Mouse (Mus musculus): ENCODE results near the gene Homer2.

Gene Homer2

GRCm38 (mm10) chr7:81587238-81587637 lies 120.1 kb downstream of the Homer2 start:
- DNase-seq (ENCODE audit: low read depth, low spot score): no peak

DNA sequence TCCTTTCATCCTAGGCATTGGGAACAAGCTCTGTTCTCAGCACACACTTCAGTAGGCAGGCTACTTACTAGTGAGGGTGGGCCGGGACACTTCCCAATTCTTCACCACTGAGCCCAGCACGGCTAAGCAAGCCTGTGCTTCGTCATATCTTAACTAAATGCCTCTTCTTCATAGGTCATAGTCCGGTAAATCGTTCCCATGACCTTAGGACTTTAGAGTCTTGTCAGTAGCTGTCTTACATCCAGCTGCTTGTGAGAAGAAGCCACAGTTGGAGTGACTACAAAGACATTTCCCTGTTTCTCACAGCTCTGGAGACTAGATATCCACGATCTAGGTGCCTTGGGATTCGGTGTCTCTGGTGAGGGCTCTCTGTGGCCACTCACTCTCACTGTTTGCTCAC lies 122.0 kb downstream of the Homer2 start:
- DNase-seq (ENCODE audit: low read depth, low spot score): no peak

DNA sequence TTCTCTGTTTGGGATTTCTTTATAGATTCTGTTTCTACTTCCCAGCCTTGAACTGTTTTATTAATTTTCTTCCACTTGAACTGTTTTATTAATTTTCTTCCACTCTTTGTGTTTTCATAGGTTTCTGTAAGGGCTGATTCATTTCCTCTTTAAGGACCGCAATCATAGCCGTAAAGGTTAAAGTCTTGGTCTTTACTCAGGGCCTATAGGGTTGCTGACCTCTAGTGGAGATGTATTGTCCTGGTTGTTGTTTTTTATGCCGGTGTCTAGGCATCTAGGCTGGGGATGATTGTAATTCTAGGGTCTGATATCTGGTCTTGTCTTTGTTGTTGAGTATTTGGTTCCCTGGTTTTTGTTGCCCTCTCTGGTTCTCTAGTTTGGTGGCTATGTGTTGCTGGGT lies 123.8 kb downstream of the Homer2 start:
- DNase-seq (ENCODE audit: low read depth, low spot score): no peak

GRCm38 (mm10) chr7:81579312-81579711 lies 128.0 kb downstream of the Homer2 start:
- no peak for DNase-seq (ENCODE audit: low read depth, low spot score)

GRCm38 (mm10) chr7:81578413-81578812 lies 128.9 kb downstream of the Homer2 start:
- DNase-seq (ENCODE audit: low read depth, low spot score): no peak

GRCm38 (mm10) chr7:81577872-81578271 lies 129.5 kb downstream of the Homer2 start:
- DNase-seq (ENCODE audit: low read depth, low spot score): no peak

GRCm38 (mm10) chr7:81575606-81576005 lies 131.7 kb downstream of the Homer2 start:
- DNase-seq (ENCODE audit: low read depth, low spot score): no peak

DNA sequence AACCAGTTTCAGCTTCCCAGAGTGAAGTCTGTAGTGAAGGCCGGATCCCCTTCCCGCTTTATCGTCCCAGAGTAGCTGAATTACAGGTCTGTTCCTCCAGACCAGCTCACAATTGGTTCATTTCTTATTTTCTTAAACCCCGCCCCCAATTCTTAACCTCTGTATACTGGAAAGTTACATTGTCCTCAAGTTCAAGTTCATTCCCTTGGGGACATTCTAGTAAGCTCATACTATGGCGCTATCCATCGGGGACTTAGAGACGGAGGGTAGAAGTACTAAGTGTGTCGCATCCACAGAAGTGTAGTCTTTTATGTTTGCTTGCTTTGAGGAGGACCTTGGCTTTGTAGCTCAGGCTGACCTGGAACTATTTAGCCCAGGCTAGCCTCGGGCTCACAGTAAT lies 133.5 kb downstream of the Homer2 start:
- DNase-seq (ENCODE audit: low read depth, low spot score): no peak

DNA sequence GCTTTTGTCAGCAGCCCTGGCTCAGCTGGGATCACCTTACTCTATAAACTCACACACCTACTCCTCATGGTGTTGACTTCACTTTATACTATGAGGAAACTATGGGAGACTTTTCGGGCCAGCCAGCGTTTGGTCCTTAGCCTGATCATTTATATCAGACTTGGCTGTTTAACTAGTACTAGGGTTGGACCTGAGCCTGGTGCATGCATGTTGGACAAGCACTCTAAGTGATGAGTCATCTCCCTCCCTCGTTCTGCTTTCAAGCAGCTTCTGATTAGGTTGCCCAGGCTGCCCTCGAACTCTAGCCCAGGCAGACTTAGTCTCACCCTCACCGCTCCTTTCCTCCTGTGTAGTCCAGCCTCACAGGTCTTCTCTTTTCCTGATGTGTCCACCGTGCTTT lies 133.9 kb downstream of the Homer2 start:
- DNase-seq (ENCODE audit: low read depth, low spot score): no peak

DNA sequence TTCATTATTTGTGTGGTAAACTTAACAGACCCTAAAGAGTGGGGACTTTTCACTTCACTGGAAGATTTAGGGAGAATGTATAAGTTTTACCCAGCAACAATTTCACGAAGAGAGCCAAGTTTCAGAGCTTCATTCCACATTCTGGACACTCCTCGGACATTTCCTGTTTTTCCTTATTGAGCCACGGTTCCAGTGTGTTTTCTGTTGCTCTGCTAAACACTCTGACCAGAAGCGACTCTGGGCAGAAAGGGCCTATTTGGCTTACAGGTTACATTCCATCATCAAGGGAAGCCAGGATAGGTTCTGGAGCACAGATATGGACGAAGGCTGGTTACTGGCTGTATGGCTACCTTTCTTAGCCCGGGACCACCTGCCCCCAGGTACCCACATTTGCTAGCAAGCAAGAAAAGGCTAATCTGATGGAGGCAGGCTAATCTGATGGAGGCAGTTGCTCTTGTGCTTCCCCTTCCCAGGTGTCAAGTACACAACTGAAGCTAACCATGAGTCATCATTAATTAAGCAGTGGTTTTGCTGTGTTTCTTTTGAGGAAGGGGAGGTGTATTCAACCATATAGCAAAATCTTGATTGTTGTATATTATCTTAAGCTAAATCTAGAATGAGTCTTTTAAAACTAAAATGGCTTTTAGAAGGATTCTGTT lies 134.6 kb downstream of the Homer2 start:
- no peak for DNase-seq (ENCODE audit: low read depth, low spot score)

DNA sequence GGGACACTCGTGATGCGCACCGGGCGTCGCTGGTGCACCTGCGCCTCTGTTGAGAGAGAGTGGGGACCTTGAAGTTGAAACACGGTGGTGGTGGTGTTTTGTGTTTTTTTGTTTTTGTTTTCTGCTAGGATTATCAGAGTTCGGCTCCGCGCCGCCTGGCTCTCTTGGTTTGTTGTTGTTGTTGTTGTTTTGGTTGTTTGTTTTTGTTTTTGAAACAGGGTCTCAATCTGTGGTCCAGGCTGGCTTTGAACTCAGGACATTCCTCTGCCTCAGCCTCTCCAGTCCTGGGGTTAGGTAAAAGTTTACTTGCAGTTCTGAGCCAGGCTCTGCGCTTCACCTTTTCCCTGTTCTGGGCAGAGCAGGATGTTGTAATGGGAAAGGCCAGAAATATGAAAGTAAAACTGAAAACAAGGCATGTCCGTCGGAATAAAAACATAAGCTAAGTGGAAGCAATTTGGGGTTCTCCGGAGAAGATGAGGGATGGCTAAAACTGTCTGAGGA lies 135.3 kb downstream of the Homer2 start:
- no peak for DNase-seq (ENCODE audit: low read depth, low spot score)

- peak; percentile 93 for DNase-seq (ENCODE audit: low read depth, low spot score)
Observed at GRCm38 (mm10) chr7:81571108-81571940, 136.0 kb downstream of the Homer2 start, which contains the start of gene Whamm. TSS of gene Whamm (plus strand) at chr7:81571266.

- DNase-seq (ENCODE audit: low read depth, low spot score): no peak
Observed at GRCm38 (mm10) chr7:81570752-81571107, 136.6 kb downstream of the Homer2 start.

- DNase-seq (ENCODE audit: low read depth, low spot score): no peak
Observed at GRCm38 (mm10) chr7:81570271-81570670, 137.1 kb downstream of the Homer2 start.

DNA sequence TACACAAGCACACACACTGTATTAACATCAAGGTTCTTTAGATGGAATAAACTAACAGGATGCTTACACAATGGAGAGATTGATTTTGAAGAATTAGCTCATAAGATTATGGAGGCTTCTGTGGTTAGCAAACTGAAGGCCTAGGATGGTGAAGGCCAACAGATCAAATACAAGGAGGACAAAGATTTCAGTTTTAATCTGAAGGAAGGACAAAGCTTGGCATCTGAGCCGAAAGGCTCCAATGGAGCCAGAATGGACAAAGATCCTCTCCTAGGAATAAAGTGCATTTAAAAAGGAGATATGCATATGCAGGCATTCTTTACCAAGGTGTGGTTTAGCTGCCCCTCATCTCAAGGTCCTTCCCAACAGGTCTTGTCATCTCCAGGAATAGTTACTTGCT lies 137.5 kb downstream of the Homer2 start:
- no peak for DNase-seq (ENCODE audit: low read depth, low spot score)

DNA sequence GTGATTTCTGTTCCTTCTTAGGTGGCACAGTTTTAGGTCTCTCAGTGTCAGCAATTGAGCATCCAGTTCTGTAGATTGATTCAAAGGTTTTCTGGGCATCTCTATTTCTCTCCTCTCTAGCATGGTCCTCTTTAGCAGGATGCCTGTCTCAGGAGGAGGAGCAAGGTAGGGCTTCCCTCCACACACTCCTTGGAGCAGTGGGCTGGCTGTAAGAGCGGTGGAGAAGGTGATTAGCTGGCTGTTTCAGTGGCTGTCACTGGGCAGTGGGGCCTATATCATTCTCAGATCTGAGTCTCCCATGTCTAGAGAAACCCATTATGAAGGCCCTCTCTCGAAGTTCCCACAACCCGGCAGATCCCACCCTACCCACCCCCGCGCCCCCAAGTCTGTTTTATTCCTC lies 139.9 kb downstream of the Homer2 start:
- no peak for DNase-seq (ENCODE audit: low read depth, low spot score)

DNA sequence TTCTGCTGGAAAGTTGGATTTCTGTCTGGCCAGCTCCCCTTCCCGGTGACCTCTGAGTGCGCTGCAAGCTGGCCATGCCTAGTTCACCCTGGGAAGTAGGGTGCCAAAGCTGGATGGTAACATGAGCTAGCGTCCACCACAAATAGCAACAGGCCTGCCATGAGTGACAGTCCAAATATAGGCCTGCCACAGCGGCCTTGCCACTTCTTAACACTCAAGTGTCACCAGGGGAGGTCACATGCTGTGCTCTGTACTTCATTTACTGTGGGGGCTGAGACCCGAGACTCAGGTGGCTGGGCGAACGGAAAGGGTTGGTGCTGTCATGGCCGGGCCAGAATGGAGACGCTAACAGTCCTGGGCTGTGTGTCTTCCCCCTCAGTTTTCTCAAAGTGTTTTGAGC lies 140.4 kb downstream of the Homer2 start, which contains the start of gene Fsd2:
TSS of gene Fsd2 (minus strand) at position 53 of the 400 bp plus-strand sequence.
- no peak for DNase-seq (ENCODE audit: low read depth, low spot score)

- no peak for DNase-seq (ENCODE audit: low read depth, low spot score)
Observed at GRCm38 (mm10) chr7:81566332-81566731, 141.0 kb downstream of the Homer2 start.

DNA sequence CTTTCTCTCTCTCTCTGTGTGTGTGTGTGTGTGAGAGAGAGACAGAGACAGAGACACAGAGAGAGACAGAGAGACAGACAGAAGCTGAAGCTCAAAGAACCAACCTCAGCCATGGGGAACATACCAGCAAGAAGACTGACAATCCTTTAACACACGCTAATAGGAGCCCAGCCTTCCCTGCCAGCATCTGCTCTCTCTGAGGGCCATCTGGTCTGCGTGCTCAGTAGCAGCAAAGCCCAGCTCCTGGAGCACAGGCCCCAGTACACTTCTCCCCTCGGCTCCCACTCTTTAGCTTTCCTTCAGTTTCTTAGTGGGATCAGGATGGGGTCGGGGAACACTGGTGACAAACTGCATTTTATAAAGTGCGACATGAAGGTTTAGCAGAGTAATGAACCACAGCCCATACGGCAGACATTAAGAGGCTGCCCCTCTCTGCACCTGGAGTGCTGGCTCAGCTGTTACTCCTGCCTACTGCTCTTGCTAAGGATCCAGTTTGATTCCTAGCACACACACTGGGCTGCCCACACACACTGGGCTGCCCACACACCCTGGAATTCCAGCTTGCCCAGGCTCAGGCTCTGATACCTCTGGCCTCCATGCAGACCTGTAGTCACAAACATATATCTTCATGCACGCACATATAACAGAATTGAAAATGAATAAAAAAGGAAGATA lies 141.8 kb downstream of the Homer2 start:
- no peak for DNase-seq (ENCODE audit: low read depth, low spot score)

DNA sequence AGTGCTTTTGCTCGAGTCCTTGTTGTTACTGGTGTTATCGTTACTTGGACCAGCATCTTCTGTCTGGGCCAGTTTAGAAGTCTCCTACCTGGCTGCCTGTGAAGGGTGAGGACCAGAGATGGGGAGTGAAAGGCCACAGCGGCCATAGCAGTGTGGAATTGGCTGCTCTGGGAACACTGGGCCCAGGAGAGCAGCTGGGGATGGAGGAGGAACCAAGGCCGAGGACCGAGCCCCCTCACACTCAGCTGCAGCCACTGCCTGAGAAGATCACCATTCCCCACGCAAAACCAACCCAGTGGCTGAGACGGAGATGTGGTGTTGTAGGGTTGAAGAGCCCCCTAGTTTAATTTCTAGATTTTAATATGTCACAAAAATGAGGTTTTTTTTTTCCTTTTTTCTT lies 142.6 kb downstream of the Homer2 start:
- no peak for DNase-seq (ENCODE audit: low read depth, low spot score)

- DNase-seq (ENCODE audit: low read depth, low spot score): no peak
Observed at GRCm38 (mm10) chr7:81563506-81564015, 143.8 kb downstream of the Homer2 start.

GRCm38 (mm10) chr7:81561211-81561610 lies 146.1 kb downstream of the Homer2 start:
- DNase-seq (ENCODE audit: low read depth, low spot score): no peak
